Mouse (Mus musculus) kidney, embryonic 14.5 days (tissue): ENCODE results near the gene Adgrf2. TPM values are rescaled to one million over a fixed set of nuclear protein-coding genes. Genes with fewer than 3 reads are reported as not detected.

Experiments
- ATAC-seq: fragments of 200-750 bp; cut with Nextera tagmentation; 2 replicates; pipeline ENCODE4 v1.8.0; 2017; ENCODE audit warnings: moderate number of reproducible peaks, mild to moderate bottlenecking, moderate TSS enrichment, moderate library complexity; ENCODE audit not compliant: low FRiP score, low TSS enrichment
- H3K27ac ChIP-seq: fragments of 300-500 bp; sonication (generic); 2 replicates; pipeline ENCODE4 v1.5.1; 2014; ENCODE audit warnings: low read depth, mild to moderate bottlenecking, low read length, moderate library complexity, mixed read lengths
- H3K27me3 ChIP-seq: fragments of 300-500 bp; sonication (generic); 2 replicates; pipeline ENCODE4 v1.6.1; 2014; ENCODE audit warnings: mild to moderate bottlenecking, low read length; ENCODE audit not compliant: control insufficient read depth, insufficient read depth
- H3K36me3 ChIP-seq: fragments of 300-500 bp; sonication (generic); 2 replicates; pipeline ENCODE4 v1.6.1; 2014; ENCODE audit warnings: low read length, mixed read lengths; ENCODE audit not compliant: control insufficient read depth, insufficient read depth
- H3K4me1 ChIP-seq: fragments of 300-500 bp; sonication (generic); 2 replicates; pipeline ENCODE4 v1.6.1; 2014; ENCODE audit warnings: low read length, mixed read lengths; ENCODE audit not compliant: control insufficient read depth, insufficient read depth
- H3K4me2 ChIP-seq: fragments of 300-500 bp; sonication (generic); replicated peaks from 2 replicates; pipeline ENCODE4 v1.6.1; 2014; ENCODE audit warnings: low read depth, mild to moderate bottlenecking, low read length
- H3K4me3 ChIP-seq: fragments of 300-500 bp; sonication (generic); 2 replicates; pipeline ENCODE4 v1.5.1; 2014; ENCODE audit warnings: mild to moderate bottlenecking, low read length
- H3K9ac ChIP-seq: fragments of 300-500 bp; sonication (generic); 2 replicates; pipeline ENCODE4 v1.6.1; 2014; ENCODE audit warnings: low read depth, mild to moderate bottlenecking, low read length, moderate library complexity
- H3K9me3 ChIP-seq: fragments of 300-500 bp; sonication (generic); 2 replicates; pipeline ENCODE4 v1.6.1; 2016; ENCODE audit warnings: low read length; ENCODE audit not compliant: control insufficient read depth
- WGBS: fragments of 180-500 bp; shearing (Covaris S2); extraction: QIAGEN DNeasy Blood & Tissue Kit; methylation state at CpG from one replicate; pipeline ENCODE4 v1.1.7; 2014; 5-methylcytosine and 5-hydroxymethylcytosine counted together
- polyA plus RNA-seq: library from polyadenylated mRNA; unstranded; fragments of >200 nt; fragmentation: Nextera tagmentation; extraction: Ambion mirVana; gene quantifications from 2 replicates; pipeline ENCODE4 v1.2.1, GENCODE M21; 2014

Adgrf2 gene
- not detected in 2 replicates for polyA plus RNA-seq

GRCm38 (mm10) chr17:42741801-42742217, at the start of gene Adgrf2:
Gene Adgrf2, minus strand, starts transcription at chr17:42742179.
- no peak within 1 kb of the TSS for H3K9ac ChIP-seq
- no peak within 1 kb of the TSS for H3K4me3 ChIP-seq
- H3K9me3 ChIP-seq: no peaks in the 10 kb centered on the region
- H3K4me2 ChIP-seq: no peak within 1 kb of the TSS
- H3K4me1 ChIP-seq: no peaks in the 10 kb centered on the region
- ATAC-seq: no peak
- H3K36me3 ChIP-seq: no peaks in the 10 kb centered on the region
- no peaks in the 10 kb centered on the region for H3K27me3 ChIP-seq
- no peak within 1 kb of the TSS for H3K27ac ChIP-seq
- WGBS: 33% methylated on average over 7 of the region's 7 CpGs

- H3K36me3 ChIP-seq: peaks cover 8% of the 10 kb centered on the region; the same call in 1 of the 2 replicates
- H3K27me3 ChIP-seq: no peaks in the 10 kb centered on the region
- H3K27ac ChIP-seq: no peak overlapping the region
- ATAC-seq: no peak
- WGBS: 81% methylated on average over 1 of the region's 1 CpGs
- no peaks in the 10 kb centered on the region for H3K9me3 ChIP-seq
- H3K4me2 ChIP-seq: no peak overlapping the region
- no peak overlapping the region for H3K4me3 ChIP-seq
- no peak overlapping the region for H3K9ac ChIP-seq
- H3K4me1 ChIP-seq: no peaks in the 10 kb centered on the region
Measured at GRCm38 (mm10) chr17:42790787-42791186, 48.8 kb upstream of the Adgrf2 start.

GRCm38 (mm10) chr17:42789723-42790122, 47.7 kb upstream of the Adgrf2 start:
- H3K4me3 ChIP-seq: no peak overlapping the region
- no peaks in the 10 kb centered on the region for H3K9me3 ChIP-seq
- H3K36me3 ChIP-seq: peaks cover 8% of the 10 kb centered on the region; the same call in 1 of the 2 replicates
- H3K4me1 ChIP-seq: no peaks in the 10 kb centered on the region
- 70% methylated on average over 2 of the region's 2 CpGs for WGBS
- no peak overlapping the region for H3K9ac ChIP-seq
- H3K4me2 ChIP-seq: no peak overlapping the region
- no peak overlapping the region for H3K27ac ChIP-seq
- no peak for ATAC-seq
- no peaks in the 10 kb centered on the region for H3K27me3 ChIP-seq

GRCm38 (mm10) chr17:42788686-42789453, 46.9 kb upstream of the Adgrf2 start:
- ATAC-seq: peak; percentile 55; the same call in 1 of the 2 replicates
- WGBS: 87% methylated on average over 5 of the region's 5 CpGs

GRCm38 (mm10) chr17:42782156-42782757, 40.3 kb upstream of the Adgrf2 start:
- WGBS: 57% methylated on average over 7 of the region's 7 CpGs
- Histone ChIP-seq H3K4me2 (no peak overlapping the region), H3K27me3 (no peaks in the 10 kb centered on the region), H3K9ac (no peak overlapping the region), H3K9me3 (no peaks in the 10 kb centered on the region), H3K4me1 (no peaks in the 10 kb centered on the region), H3K27ac (no peak overlapping the region), H3K4me3 (no peak overlapping the region), H3K36me3 (no peaks in the 10 kb centered on the region)
- peak; percentile 71 for ATAC-seq

More at GRCm38 (mm10) chr17:42788686-42789453, 46.9 kb upstream of the Adgrf2 start:
- peaks cover 8% of the 10 kb centered on the region; the same call in 1 of the 2 replicates for H3K36me3 ChIP-seq
- no peaks in the 10 kb centered on the region for H3K9me3 ChIP-seq
- no peaks in the 10 kb centered on the region for H3K27me3 ChIP-seq
- no peak overlapping the region for H3K27ac ChIP-seq
- no peaks in the 10 kb centered on the region for H3K4me1 ChIP-seq
- no peak overlapping the region for H3K4me3 ChIP-seq
- H3K9ac ChIP-seq: no peak overlapping the region
- H3K4me2 ChIP-seq: no peak overlapping the region

GRCm38 (mm10) chr17:42753791-42754190, 11.8 kb upstream of the Adgrf2 start:
- no peak for ATAC-seq

GRCm38 (mm10) chr17:42752173-42752572, 10.2 kb upstream of the Adgrf2 start:
- no peak for ATAC-seq
- H3K27ac ChIP-seq: no peak overlapping the region
- no peak overlapping the region for H3K4me2 ChIP-seq
- H3K4me3 ChIP-seq: no peak overlapping the region
- H3K36me3 ChIP-seq: no peaks in the 10 kb centered on the region
- 89% methylated on average over 2 of the region's 2 CpGs for WGBS
- no peaks in the 10 kb centered on the region for H3K27me3 ChIP-seq
- H3K4me1 ChIP-seq: no peaks in the 10 kb centered on the region
- no peak overlapping the region for H3K9ac ChIP-seq
- no peaks in the 10 kb centered on the region for H3K9me3 ChIP-seq

More at GRCm38 (mm10) chr17:42753791-42754190, 11.8 kb upstream of the Adgrf2 start:
- Histone ChIP-seq H3K4me3 (no peak overlapping the region), H3K27me3 (no peaks in the 10 kb centered on the region), H3K4me1 (no peaks in the 10 kb centered on the region), H3K4me2 (no peak overlapping the region), H3K27ac (no peak overlapping the region), H3K9ac (no peak overlapping the region), H3K9me3 (no peaks in the 10 kb centered on the region), H3K36me3 (no peaks in the 10 kb centered on the region)
- WGBS: 56% methylated on average over 2 of the region's 2 CpGs

- Histone ChIP-seq H3K27ac (no peak overlapping the region), H3K36me3 (no peaks in the 10 kb centered on the region), H3K4me2 (no peak overlapping the region), H3K4me3 (no peak overlapping the region), H3K4me1 (no peaks in the 10 kb centered on the region), H3K9ac (no peak overlapping the region), H3K27me3 (no peaks in the 10 kb centered on the region), H3K9me3 (no peaks in the 10 kb centered on the region)
- no peak for ATAC-seq
- WGBS: 80% methylated on average over 6 of the region's 6 CpGs
Measured at GRCm38 (mm10) chr17:42745657-42746420, 3.9 kb upstream of the Adgrf2 start.
